Mouse (Mus musculus): ENCODE results near the gene H2al1j.

DNA sequence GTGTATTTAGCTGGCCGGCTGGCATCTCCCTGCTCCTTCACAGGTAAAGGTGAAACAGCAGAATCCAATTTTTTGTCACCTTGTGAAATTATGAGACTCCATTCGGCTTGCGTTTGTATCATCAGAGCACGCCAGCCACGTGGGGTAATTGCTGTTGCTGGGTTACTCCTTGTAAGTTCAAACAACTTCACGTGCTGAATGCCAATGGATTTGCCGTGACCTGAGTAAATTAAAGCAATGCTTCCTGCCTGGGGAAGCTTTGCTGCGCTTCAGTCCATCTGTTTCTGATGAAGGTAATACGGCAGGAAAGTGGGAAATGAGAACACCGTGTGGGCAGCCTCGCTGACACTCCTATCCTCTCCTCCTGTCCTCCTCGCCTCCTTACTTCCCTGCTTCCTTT, 37.5 kb downstream of the H2al1j start:
- no peak for TF ChIP-seq CTCF (IDR thresholded peaks at IDR 0.05; ENCODE audit: control insufficient read depth, insufficient read depth, insufficient replicate concordance, low read depth, low read length)
- no peak for TF ChIP-seq POLR2A (IDR thresholded peaks at IDR 0.05; ENCODE audit: control insufficient read depth, low read depth, low read length)
